Mouse (Mus musculus) liver, embryonic 15.5 days (tissue): ENCODE results near the gene Satb1. TPM values are rescaled to one million over a fixed set of nuclear protein-coding genes. Genes with fewer than 3 reads are reported as not detected.

Experiments
- ATAC-seq: fragments of 200-750 bp; cut with Nextera tagmentation; 2 replicates; pipeline ENCODE4 v1.8.0; 2017; ENCODE audit warnings: moderate number of reproducible peaks, mild to moderate bottlenecking, moderate library complexity; ENCODE audit not compliant: insufficient read depth
- H3K27ac ChIP-seq: fragments of 300-500 bp; sonication (generic); replicated peaks from 2 replicates; pipeline ENCODE4 v1.5.1; 2015; ENCODE audit warnings: mild to moderate bottlenecking, inconsistent platforms
- H3K27me3 ChIP-seq: fragments of 300-500 bp; sonication (generic); 2 replicates; pipeline ENCODE4 v1.6.1; 2015; ENCODE audit warnings: mild to moderate bottlenecking, inconsistent platforms
- H3K36me3 ChIP-seq: fragments of 300-500 bp; sonication (generic); replicated peaks from 2 replicates; pipeline ENCODE4 v1.6.1; 2015; ENCODE audit warnings: moderate library complexity, mild to moderate bottlenecking, inconsistent platforms
- H3K4me1 ChIP-seq: fragments of 300-500 bp; sonication (generic); replicated peaks from 2 replicates; pipeline ENCODE4 v1.6.1; 2015; ENCODE audit warnings: inconsistent platforms
- H3K4me2 ChIP-seq: fragments of 300-500 bp; sonication (generic); 2 replicates; pipeline ENCODE4 v1.6.1; 2015; ENCODE audit warnings: moderate library complexity, mild to moderate bottlenecking, inconsistent platforms
- H3K4me3 ChIP-seq: fragments of 300-500 bp; sonication (generic); replicated peaks from 2 replicates; pipeline ENCODE4 v1.5.1; 2015; ENCODE audit warnings: mild to moderate bottlenecking, inconsistent platforms
- H3K9ac ChIP-seq: fragments of 300-500 bp; sonication (generic); 2 replicates; pipeline ENCODE4 v1.6.1; 2015; ENCODE audit warnings: moderate library complexity, mild to moderate bottlenecking, inconsistent platforms
- H3K9me3 ChIP-seq: fragments of 300-500 bp; sonication (generic); replicated peaks from 2 replicates; pipeline ENCODE4 v1.6.1; 2016; ENCODE audit warnings: inconsistent platforms
- WGBS: fragments of 180-500 bp; shearing (Covaris S2); methylation state at CpG from one replicate; pipeline ENCODE4 v1.1.7; 2015; ENCODE audit warnings: mixed read lengths; ENCODE audit not compliant: insufficient replicate concordance; 5-methylcytosine and 5-hydroxymethylcytosine counted together
- polyA plus RNA-seq: library from polyadenylated mRNA; unstranded; fragments of >200 nt; fragmentation: Nextera tagmentation; extraction: Ambion mirVana; gene quantifications from 2 replicates; pipeline ENCODE4 v1.2.1, GENCODE M21; 2015

Satb1 gene
- polyA plus RNA-seq, 1 experiment from 2014 or later: 0.91 TPM

GRCm38 (mm10) chr17:51775070-51775881 lies 57.8 kb downstream of the Satb1 start:
- ATAC-seq: no peak
- no peaks in the 10 kb centered on the region for H3K27me3 ChIP-seq
- H3K9me3 ChIP-seq: no peaks in the 10 kb centered on the region
- H3K4me2 ChIP-seq: no peak overlapping the region
- 75% methylated on average over 18 of the region's 18 CpGs for WGBS
- H3K36me3 ChIP-seq: no peaks in the 10 kb centered on the region
- no peak overlapping the region for H3K9ac ChIP-seq
- no peaks in the 10 kb centered on the region for H3K4me1 ChIP-seq
- H3K27ac ChIP-seq: no peak overlapping the region
- no peak overlapping the region for H3K4me3 ChIP-seq

DNA sequence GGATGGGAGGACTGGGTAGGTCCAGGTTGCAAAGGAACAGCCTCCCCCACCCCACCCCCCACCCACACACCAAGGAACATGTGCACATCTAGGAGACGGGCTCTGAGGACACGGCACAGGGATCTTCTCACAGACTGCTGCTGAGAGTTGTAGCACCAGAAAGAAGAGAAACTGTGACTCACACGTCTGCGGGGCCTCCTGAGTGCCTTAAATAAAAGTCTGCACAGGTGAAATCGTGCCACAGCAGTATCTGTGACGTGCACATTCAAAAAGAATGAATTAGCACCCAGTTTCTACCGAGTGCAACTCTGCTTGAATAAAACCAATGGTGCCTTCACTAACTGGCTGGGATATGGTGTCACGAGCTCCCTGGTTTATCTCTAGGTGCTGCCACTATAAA lies 69.5 kb downstream of the Satb1 start:
- 62% methylated on average over 8 of the region's 8 CpGs for WGBS
- no peak overlapping the region for H3K27ac ChIP-seq
- no peak for ATAC-seq
- H3K9me3 ChIP-seq: no peaks in the 10 kb centered on the region
- H3K4me2 ChIP-seq: no peak overlapping the region
- H3K27me3 ChIP-seq: no peaks in the 10 kb centered on the region
- H3K9ac ChIP-seq: no peak overlapping the region
- no peak overlapping the region for H3K4me3 ChIP-seq
- no peaks in the 10 kb centered on the region for H3K4me1 ChIP-seq
- H3K36me3 ChIP-seq: no peaks in the 10 kb centered on the region

DNA sequence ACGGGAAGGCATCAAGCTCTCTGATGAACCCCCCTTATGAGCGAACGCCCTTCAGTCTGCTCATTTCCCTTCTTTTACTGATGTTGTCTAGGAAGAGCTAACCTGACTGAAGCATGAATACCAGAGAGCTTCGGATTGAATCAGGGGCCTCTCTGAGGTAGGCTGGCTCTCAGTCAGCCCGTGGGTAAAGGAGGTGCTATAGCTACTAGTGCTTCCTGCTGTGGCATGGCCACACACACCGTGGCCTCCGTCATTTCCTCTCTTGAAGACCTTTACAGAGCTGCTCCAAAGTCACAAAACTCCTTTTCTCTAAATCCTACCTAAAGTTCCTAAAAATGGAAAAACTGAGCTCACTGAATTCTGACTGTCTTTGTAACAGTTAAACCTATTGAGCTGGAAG lies 70.6 kb downstream of the Satb1 start:
- Histone ChIP-seq H3K27me3 (no peaks in the 10 kb centered on the region), H3K36me3 (no peaks in the 10 kb centered on the region), H3K4me2 (no peak overlapping the region), H3K27ac (no peak overlapping the region), H3K4me3 (no peak overlapping the region), H3K4me1 (no peaks in the 10 kb centered on the region), H3K9ac (no peak overlapping the region), H3K9me3 (no peaks in the 10 kb centered on the region)
- WGBS: 44% methylated on average over 7 of the region's 7 CpGs
- no peak for ATAC-seq

- H3K27ac ChIP-seq: no peak overlapping the region
- no peak overlapping the region for H3K4me2 ChIP-seq
- H3K9ac ChIP-seq: no peak overlapping the region
- H3K9me3 ChIP-seq: no peaks in the 10 kb centered on the region
- no peaks in the 10 kb centered on the region for H3K27me3 ChIP-seq
- no peak overlapping the region for H3K4me3 ChIP-seq
- no peaks in the 10 kb centered on the region for H3K36me3 ChIP-seq
- H3K4me1 ChIP-seq: no peaks in the 10 kb centered on the region
- 74% methylated on average over 17 of the region's 17 CpGs for WGBS
- ATAC-seq: no peak
Observed at GRCm38 (mm10) chr17:51760997-51761655, 72.0 kb downstream of the Satb1 start.

GRCm38 (mm10) chr17:51760251-51760887 lies 72.7 kb downstream of the Satb1 start:
- Histone ChIP-seq H3K4me3 (no peak overlapping the region), H3K36me3 (no peaks in the 10 kb centered on the region), H3K27ac (no peak overlapping the region), H3K27me3 (no peaks in the 10 kb centered on the region), H3K9ac (no peak overlapping the region), H3K9me3 (no peaks in the 10 kb centered on the region), H3K4me1 (no peaks in the 10 kb centered on the region), H3K4me2 (no peak overlapping the region)
- no peak for ATAC-seq
- 68% methylated on average over 17 of the region's 17 CpGs for WGBS

DNA sequence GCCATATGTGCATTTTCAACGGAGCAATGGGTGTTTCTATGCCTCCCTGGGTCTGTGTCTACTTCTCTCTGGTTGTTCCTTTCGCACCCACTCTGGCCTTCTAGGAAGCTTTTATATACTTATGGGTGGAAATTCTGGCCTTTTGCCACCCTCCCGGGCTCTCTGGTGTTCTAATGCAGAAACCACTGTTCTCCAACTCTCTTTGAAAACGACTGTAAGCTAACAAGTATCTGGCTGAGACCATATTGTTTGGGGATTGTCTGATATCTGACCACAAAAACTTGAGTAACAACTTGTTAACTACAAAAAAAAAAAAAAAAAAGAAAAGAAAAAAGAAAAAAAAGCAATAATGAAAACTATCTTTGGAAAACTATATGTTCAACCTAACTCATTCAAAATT lies 73.6 kb downstream of the Satb1 start:
- Histone ChIP-seq H3K4me1 (no peaks in the 10 kb centered on the region), H3K27ac (no peak overlapping the region), H3K36me3 (no peaks in the 10 kb centered on the region), H3K9ac (no peak overlapping the region), H3K27me3 (no peaks in the 10 kb centered on the region), H3K4me2 (no peak overlapping the region), H3K4me3 (no peak overlapping the region), H3K9me3 (no peaks in the 10 kb centered on the region)
- WGBS: 48% methylated on average over 4 of the region's 4 CpGs
- ATAC-seq: no peak

DNA sequence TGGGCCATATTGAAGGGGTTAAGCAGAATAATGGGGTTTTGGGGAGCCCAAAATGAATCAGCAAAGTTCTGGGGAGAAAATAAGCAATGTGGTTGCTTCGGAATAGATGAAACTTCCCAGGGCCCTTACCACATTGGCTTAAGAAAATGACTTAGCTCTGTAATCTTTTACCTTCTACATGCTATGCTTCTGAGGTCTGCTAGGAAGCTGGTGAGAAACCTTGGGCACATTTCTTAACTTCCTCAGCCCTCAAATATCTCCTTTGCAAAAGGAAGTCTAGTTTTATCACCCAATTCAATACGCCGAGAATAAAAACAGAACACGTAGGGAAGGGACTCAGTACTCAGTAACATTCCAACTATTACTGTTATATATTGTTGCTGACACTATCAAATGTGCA lies 80.9 kb downstream of the Satb1 start:
- 62% methylated on average over 4 of the region's 4 CpGs for WGBS
- Histone ChIP-seq H3K4me2 (no peak overlapping the region), H3K4me3 (no peak overlapping the region), H3K36me3 (no peaks in the 10 kb centered on the region), H3K9me3 (no peaks in the 10 kb centered on the region), H3K4me1 (no peaks in the 10 kb centered on the region), H3K27ac (no peak overlapping the region), H3K27me3 (no peaks in the 10 kb centered on the region), H3K9ac (no peak overlapping the region)
- ATAC-seq: no peak

DNA sequence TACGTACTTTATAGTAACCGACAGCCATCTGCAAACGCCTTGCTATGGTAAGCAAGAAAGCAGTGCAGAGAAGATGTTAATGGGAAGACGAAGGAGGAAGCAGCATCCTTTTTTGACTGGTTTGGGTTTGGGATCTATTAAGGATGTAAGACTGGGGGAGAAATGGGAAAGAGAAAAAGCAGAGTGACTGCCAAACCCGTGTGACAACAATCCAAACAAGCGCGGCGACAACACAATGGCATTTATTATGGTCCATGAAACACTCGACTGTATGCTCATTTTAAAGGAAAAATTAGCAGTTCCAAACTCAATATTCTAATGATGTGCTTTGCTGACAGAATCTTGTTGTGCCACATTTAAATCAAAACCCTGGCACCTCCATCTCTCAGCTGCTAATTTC lies 85.9 kb downstream of the Satb1 start:
- no peaks in the 10 kb centered on the region for H3K36me3 ChIP-seq
- H3K9me3 ChIP-seq: no peaks in the 10 kb centered on the region
- H3K4me1 ChIP-seq: no peaks in the 10 kb centered on the region
- 74% methylated on average over 9 of the region's 9 CpGs for WGBS
- no peak overlapping the region for H3K27ac ChIP-seq
- no peak overlapping the region for H3K9ac ChIP-seq
- no peak overlapping the region for H3K4me3 ChIP-seq
- no peak for ATAC-seq
- no peaks in the 10 kb centered on the region for H3K27me3 ChIP-seq
- no peak overlapping the region for H3K4me2 ChIP-seq

- H3K27me3 ChIP-seq: no peaks in the 10 kb centered on the region
- no peak overlapping the region for H3K4me3 ChIP-seq
- H3K4me1 ChIP-seq: no peaks in the 10 kb centered on the region
- no peak overlapping the region for H3K4me2 ChIP-seq
- no peaks in the 10 kb centered on the region for H3K36me3 ChIP-seq
- no peak overlapping the region for H3K27ac ChIP-seq
- no peak overlapping the region for H3K9ac ChIP-seq
- no peak for ATAC-seq
- 73% methylated on average over 10 of the region's 10 CpGs for WGBS
- H3K9me3 ChIP-seq: no peaks in the 10 kb centered on the region
Observed at GRCm38 (mm10) chr17:51742502-51742901, 90.6 kb downstream of the Satb1 start.

DNA sequence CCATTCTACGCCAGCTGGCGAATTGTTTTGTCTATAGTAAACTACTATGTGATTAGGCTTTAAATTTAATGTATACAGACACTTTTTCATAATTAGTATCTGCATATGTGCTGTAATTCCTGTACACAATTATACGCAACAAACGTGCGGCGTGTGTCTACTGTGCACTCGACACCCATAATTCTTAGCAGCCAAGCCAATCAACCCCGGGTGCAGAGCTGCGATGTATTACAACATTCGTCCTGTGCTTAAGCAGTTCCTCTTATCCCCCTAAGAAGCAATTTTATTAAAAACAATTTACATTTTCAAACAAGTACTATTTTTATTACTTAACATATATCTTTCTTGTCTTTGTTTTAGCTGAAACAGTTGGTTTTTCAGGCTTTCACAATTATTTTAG lies 92.0 kb downstream of the Satb1 start:
- Histone ChIP-seq H3K9me3 (no peaks in the 10 kb centered on the region), H3K27ac (no peak overlapping the region), H3K27me3 (no peaks in the 10 kb centered on the region), H3K9ac (no peak overlapping the region), H3K36me3 (no peaks in the 10 kb centered on the region), H3K4me1 (no peaks in the 10 kb centered on the region), H3K4me2 (no peak overlapping the region), H3K4me3 (no peak overlapping the region)
- WGBS: 68% methylated on average over 10 of the region's 10 CpGs
- ATAC-seq: no peak

DNA sequence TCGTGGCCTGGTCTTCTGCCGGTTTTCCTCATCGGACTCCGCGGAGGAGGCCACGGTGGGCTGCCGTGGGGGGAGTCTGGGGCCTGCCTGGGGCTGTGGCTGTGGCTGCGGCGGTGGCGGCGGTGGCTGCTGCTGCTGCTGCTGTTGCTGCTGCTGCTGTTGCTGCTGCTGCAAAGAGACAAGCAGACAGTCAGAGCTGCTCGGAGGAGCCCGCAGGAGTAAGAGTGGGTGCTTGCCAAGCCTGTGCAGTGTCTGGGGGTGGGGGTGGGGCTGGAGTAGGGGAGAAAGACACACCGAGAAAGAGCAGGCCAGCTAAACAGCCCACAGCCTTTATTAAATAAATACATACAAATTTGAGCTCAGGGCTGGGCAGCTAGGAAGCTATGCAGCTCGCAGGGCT lies 92.8 kb downstream of the Satb1 start:
- H3K4me1 ChIP-seq: no peaks in the 10 kb centered on the region
- H3K36me3 ChIP-seq: no peaks in the 10 kb centered on the region
- H3K27me3 ChIP-seq: no peaks in the 10 kb centered on the region
- no peak for ATAC-seq
- WGBS: 73% methylated on average over 15 of the region's 15 CpGs
- no peak overlapping the region for H3K4me3 ChIP-seq
- no peak overlapping the region for H3K4me2 ChIP-seq
- H3K9ac ChIP-seq: no peak overlapping the region
- no peaks in the 10 kb centered on the region for H3K9me3 ChIP-seq
- H3K27ac ChIP-seq: no peak overlapping the region
